ENCODE assay signal across 11 mouse cellular contexts in genomic region chr12:101985110-101985509, GRCm38 (mm10). TPM values are rescaled to one million over a fixed set of nuclear protein-coding genes. Genes with fewer than 3 reads are reported as not detected.
DNase-seq lines count a peak whose midpoint lies in the region; ATAC-seq and TF ChIP-seq lines count a peak whose summit lies in the region.
"Had no signal": no experiment of that assay in that cellular context is flagged by ENCODE, and none has a peak within 500 bp of the region (broad histone marks: within the 10 kb centered on the region; RNA-seq: fewer than 3 reads in every experiment).

No protein-coding gene starts in this region.

- H3K36me3 ChIP-seq in thymus, adult 2 months (ENCODE audit: control insufficient read depth, insufficient read depth, low read length) = peaks cover 60% of the 10 kb centered on the region

- no peak overlapping the region for H3K4me3 ChIP-seq in thymus, adult 2 months (ENCODE audit: control insufficient read depth, insufficient read depth, low read length)
- H3K4me3 ChIP-seq: heart, embryonic 15.5 days had no signal

- 34% methylated on average over 3 of the region's 3 CpGs for WGBS in thymus, adult 2 months

- no peak for ATAC-seq in CD4-positive, CD25-positive, alpha-beta regulatory T cell, adult 4 months
- peak; percentile 40 for ATAC-seq in activated CD4-positive, CD25-positive, alpha-beta regulatory T cell, adult 4 months
- ATAC-seq: midbrain, embryonic 16.5 days had no signal

- TF ChIP-seq CTCF in thymus, adult 2 months (IDR thresholded peaks at IDR 0.05; ENCODE audit: borderline replicate concordance, control insufficient read depth, extremely low read depth, insufficient read depth, low read length, poor library complexity) = no peak

- peak; percentile 38 for DNase-seq in CD4-positive, CD25-positive, alpha-beta regulatory T cell, adult 2 months (ENCODE audit: low read depth, low spot score)
- DNase-seq in kidney, postnatal 10 days = peak; percentile 17
- no peak for DNase-seq in kidney, adult 11 months
- DNase-seq in lung, postnatal 25 days (ENCODE audit: low spot score) = peak; percentile 30
- DNase-seq in thymus, adult 2 months = no peak
- DNase-seq in cerebellum, postnatal 25 days = no peak
- DNase-seq: adrenal gland, postnatal 14 days had no signal

- H3K27me3 ChIP-seq in thymus, adult 2 months (ENCODE audit: control insufficient read depth, insufficient read depth, low read length) = no peaks in the 10 kb centered on the region
- H3K27me3 ChIP-seq: heart, embryonic 15.5 days had no signal

- TF ChIP-seq POLR2A in thymus, adult 2 months (IDR thresholded peaks at IDR 0.05; ENCODE audit: control insufficient read depth, extremely low read depth, insufficient read depth, low read length, poor library complexity) = no peak

- no peak overlapping the region for H3K27ac ChIP-seq in thymus, adult 2 months (ENCODE audit: control insufficient read depth, insufficient read depth, low read length)
- H3K27ac ChIP-seq: heart, embryonic 15.5 days had no signal

- H3K4me1 ChIP-seq in thymus, adult 2 months (replicated peaks; ENCODE audit: control insufficient read depth, insufficient read depth, low read length) = no peaks in the 10 kb centered on the region

RNA-seq across cellular contexts. Expression of gene Cpsf2, which starts 9.3 kb away (rescaled TPM):
- polyA plus RNA-seq in CD4-positive, CD25-positive, alpha-beta regulatory T cell, adult 4 months (2017; shearing (Covaris generic)) = 10 to 100 TPM; 16.2 to 19.4 TPM
- polyA plus RNA-seq in activated CD4-positive, CD25-positive, alpha-beta regulatory T cell, adult 4 months (2017; shearing (Covaris generic)) = 10 to 100 TPM; 17.0 to 21.1 TPM
- polyA plus RNA-seq in thymus, adult 2 months (2012; rRNA removed) = 6.6 and 6.9 TPM in 2 replicates

RNA-seq across cellular contexts. Expression of gene Atxn3, which starts 27.1 kb away (rescaled TPM):
- polyA plus RNA-seq in CD4-positive, CD25-positive, alpha-beta regulatory T cell, adult 4 months (2017; shearing (Covaris generic)) = 10 to 100 TPM; 17.7 to 18.8 TPM
- 10 to 100 TPM; 22.3 to 23.4 TPM for polyA plus RNA-seq in activated CD4-positive, CD25-positive, alpha-beta regulatory T cell, adult 4 months (2017; shearing (Covaris generic))
- polyA plus RNA-seq in thymus, adult 2 months (2012; rRNA removed) = 5.5 and 6.0 TPM in 2 replicates

Comparison
In these comparisons a context has a peak if more than half of its experiments do, and no peak if none do; other contexts are left out.
1. DNase-seq: peak in CD4-positive, CD25-positive, alpha-beta regulatory T cell, adult 2 months (single experiment), kidney, postnatal 10 days (single experiment) and lung, postnatal 25 days (single experiment); none in kidney, adult 11 months (single experiment), thymus, adult 2 months (single experiment) and cerebellum, postnatal 25 days (0 of 2).